Mouse (Mus musculus) liver, embryonic 14.5 days (tissue): ENCODE data around the gene Kctd3. TPM values are rescaled to one million over a fixed set of nuclear protein-coding genes. Genes with fewer than 3 reads are reported as not detected.
A peak's percentile ranks its signal among the peaks of the same experiment; 100 is the strongest.

ENCODE experiments used
- ATAC-seq: fragments of 200-750 bp; cut with Nextera tagmentation; 2 replicates; pipeline ENCODE4 v1.8.0; 2017; ENCODE audit warnings: moderate number of reproducible peaks, mild to moderate bottlenecking, moderate library complexity; ENCODE audit not compliant: insufficient read depth
- DNase-seq, 3 experiments: peaks; one replicate each; pipeline ENCODE4 v3.0.0-alpha.2; 2012 to 2013; ENCODE audit warnings: low read depth in 3 of 3, low spot score in 3 of 3
- H3K27ac ChIP-seq: fragments of 300-500 bp; sonication (generic); 2 replicates; pipeline ENCODE4 v1.5.1; 2014; ENCODE audit warnings: moderate library complexity, mild to moderate bottlenecking, control low read depth, inconsistent platforms
- H3K27me3 ChIP-seq: fragments of 300-500 bp; sonication (generic); 2 replicates; pipeline ENCODE4 v1.6.1; 2014; ENCODE audit warnings: mild to moderate bottlenecking, low read length, moderate library complexity; ENCODE audit not compliant: control insufficient read depth, insufficient read depth
- H3K36me3 ChIP-seq: fragments of 300-500 bp; sonication (generic); replicated peaks from 2 replicates; pipeline ENCODE4 v1.6.1; 2014; ENCODE audit warnings: low read depth; ENCODE audit not compliant: control insufficient read depth, insufficient read depth
- H3K4me1 ChIP-seq, 2 experiments: fragments of 200-500 bp in 1 of 2; fragments of 300-500 bp in 1 of 2; sonication (generic) in 1 of 2; replicated peaks; 2 replicates each; pipeline ENCODE4 v1.6.1; 2012 to 2014; ENCODE audit warnings: antibody characterized with exemption in 1 of 2, inconsistent platforms in 1 of 2, low read length in 1 of 2; ENCODE audit not compliant: control insufficient read depth in 2 of 2, insufficient read depth in 2 of 2
- H3K4me2 ChIP-seq: fragments of 300-500 bp; sonication (generic); 2 replicates; pipeline ENCODE4 v1.6.1; 2014; ENCODE audit warnings: low read depth, mild to moderate bottlenecking, control low read depth, moderate library complexity
- H3K4me3 ChIP-seq, 2 experiments: fragments of 200-500 bp in 1 of 2; fragments of 300-500 bp in 1 of 2; sonication (generic) in 1 of 2; 2 replicates each; pipeline ENCODE4 v1.5.1; 2012 to 2014; ENCODE audit warnings: low read depth in 2 of 2, low read length in 2 of 2, mild to moderate bottlenecking in 2 of 2, control low read depth in 1 of 2, inconsistent platforms in 1 of 2, moderate library complexity in 1 of 2; ENCODE audit not compliant: insufficient read depth in 1 of 2
- H3K9ac ChIP-seq: fragments of 300-500 bp; sonication (generic); replicated peaks from 2 replicates; pipeline ENCODE4 v1.6.1; 2014; ENCODE audit warnings: mild to moderate bottlenecking, control low read depth, moderate library complexity
- H3K9me3 ChIP-seq: fragments of 300-500 bp; sonication (generic); 2 replicates; pipeline ENCODE4 v1.6.1; 2016; ENCODE audit warnings: low read length, mixed read lengths; ENCODE audit not compliant: control insufficient read depth
- CTCF ChIP-seq: IDR thresholded peaks from 2 replicates; pipeline ENCODE4 v1.5.1; 2016; ENCODE audit warnings: antibody characterized with exemption, low read depth, control low read depth
- EP300 ChIP-seq: IDR thresholded peaks from 2 replicates; pipeline ENCODE4 v1.6.1; 2016; ENCODE audit warnings: antibody characterized with exemption, low read depth
- WGBS: fragments of 180-500 bp; shearing (Covaris S2); extraction: QIAGEN DNeasy Blood & Tissue Kit; methylation state at CpG from one replicate; pipeline ENCODE4 v1.1.7; 2014; ENCODE audit not compliant: insufficient replicate concordance; 5-methylcytosine and 5-hydroxymethylcytosine counted together
- polyA plus RNA-seq, 2 experiments: library from polyadenylated mRNA; depleted of rRNA in 1 of 2; stranded (reverse) in 1 of 2; unstranded in 1 of 2; fragments of >200 nt; fragmentation: Nextera tagmentation in 1 of 2; extraction: Ambion mirVana in 1 of 2; gene quantifications; 2 replicates each; pipeline versions ENCODE4 v1.2.1 to v1.2.3; 2012 to 2014

Gene Kctd3
- polyA plus RNA-seq, 2 experiments: 8.9 to 15.8 TPM

- Histone ChIP-seq H3K27ac (no peak overlapping the region), H3K27me3 (no peaks in the 10 kb centered on the region), H3K36me3 (no peaks in the 10 kb centered on the region), H3K4me3 (no peak overlapping the region), H3K9ac (no peak overlapping the region), H3K4me2 (no peak overlapping the region), H3K9me3 (no peaks in the 10 kb centered on the region), H3K4me1 (no peaks in the 10 kb centered on the region)
- DNase-seq (no peak), ATAC-seq (no peak)
- WGBS: 38% methylated on average over 8 of the region's 8 CpGs
- TF ChIP-seq CTCF (no peak), EP300 (no peak)
These were observed 19.2 kb upstream of the Kctd3 start for GRCm38 (mm10) chr1:189026885-189027284.

GRCm38 (mm10) chr1:189023701-189024080, 16.1 kb upstream of the Kctd3 start:
- Histone ChIP-seq H3K4me1 (no peaks in the 10 kb centered on the region), H3K9ac (no peak overlapping the region), H3K36me3 (no peaks in the 10 kb centered on the region), H3K27me3 (no peaks in the 10 kb centered on the region), H3K27ac (no peak overlapping the region), H3K9me3 (no peaks in the 10 kb centered on the region), H3K4me3 (no peak overlapping the region), H3K4me2 (no peak overlapping the region)
- 90% methylated on average over 1 of the region's 1 CpGs for WGBS
- ATAC-seq (no peak), DNase-seq (no peak)
- TF ChIP-seq EP300: no peak
- no peak for TF ChIP-seq CTCF

GRCm38 (mm10) chr1:189022925-189023700, 15.5 kb upstream of the Kctd3 start:
- ATAC-seq (no peak), DNase-seq (no peak)
- no peak overlapping the region for H3K4me3 ChIP-seq
- no peaks in the 10 kb centered on the region for H3K36me3 ChIP-seq
- no peaks in the 10 kb centered on the region for H3K4me1 ChIP-seq
- no peak overlapping the region for H3K27ac ChIP-seq
- no peaks in the 10 kb centered on the region for H3K27me3 ChIP-seq
- no peaks in the 10 kb centered on the region for H3K9me3 ChIP-seq
- H3K4me2 ChIP-seq: no peak overlapping the region
- WGBS: 39% methylated on average over 7 of the region's 7 CpGs
- no peak overlapping the region for H3K9ac ChIP-seq
- TF ChIP-seq CTCF: peak; percentile 36; the same call in 1 of the 2 replicates
- TF ChIP-seq EP300: no peak

GRCm38 (mm10) chr1:189015372-189015771, 7.7 kb upstream of the Kctd3 start:
- peaks cover 9% of the 10 kb centered on the region for H3K27me3 ChIP-seq
- WGBS: 63% methylated on average over 2 of the region's 2 CpGs
- peaks cover 0 to 3% of the 10 kb centered on the region in 2 experiments; a peak in 1 of 4 replicates for H3K4me1 ChIP-seq
- ATAC-seq: no peak
- H3K4me3 ChIP-seq: no peak overlapping the region
- H3K9ac ChIP-seq: no peak overlapping the region
- no peak for TF ChIP-seq CTCF
- no peak for TF ChIP-seq EP300
- no peak overlapping the region for H3K27ac ChIP-seq
- no peak overlapping the region for H3K4me2 ChIP-seq
- no peak for DNase-seq
- no peaks in the 10 kb centered on the region for H3K9me3 ChIP-seq
- no peaks in the 10 kb centered on the region for H3K36me3 ChIP-seq

- ATAC-seq: no peak
- peaks cover 0 to 3% of the 10 kb centered on the region in 2 experiments; a peak in 1 of 4 replicates for H3K4me1 ChIP-seq
- H3K4me3 ChIP-seq: no peak overlapping the region
- WGBS: 11% methylated on average over 4 of the region's 4 CpGs
- no peak overlapping the region for H3K27ac ChIP-seq
- TF ChIP-seq EP300 (no peak), CTCF (no peak)
- no peaks in the 10 kb centered on the region for H3K36me3 ChIP-seq
- no peak overlapping the region; the same call in 1 of the 2 replicates for H3K4me2 ChIP-seq
- H3K27me3 ChIP-seq: peaks cover 9% of the 10 kb centered on the region
- DNase-seq: no peak
- H3K9me3 ChIP-seq: no peaks in the 10 kb centered on the region
- no peak overlapping the region for H3K9ac ChIP-seq
These were observed 5.9 kb upstream of the Kctd3 start for GRCm38 (mm10) chr1:189013587-189013921.
